Mouse (Mus musculus): ENCODE measurements around the gene Esyt3. TPM values are rescaled to one million over a fixed set of nuclear protein-coding genes. Genes with fewer than 3 reads are reported as not detected.

Gene Esyt3
- polyA plus RNA-seq, 1 experiment from 2014 or later = 0.58 TPM

DNA sequence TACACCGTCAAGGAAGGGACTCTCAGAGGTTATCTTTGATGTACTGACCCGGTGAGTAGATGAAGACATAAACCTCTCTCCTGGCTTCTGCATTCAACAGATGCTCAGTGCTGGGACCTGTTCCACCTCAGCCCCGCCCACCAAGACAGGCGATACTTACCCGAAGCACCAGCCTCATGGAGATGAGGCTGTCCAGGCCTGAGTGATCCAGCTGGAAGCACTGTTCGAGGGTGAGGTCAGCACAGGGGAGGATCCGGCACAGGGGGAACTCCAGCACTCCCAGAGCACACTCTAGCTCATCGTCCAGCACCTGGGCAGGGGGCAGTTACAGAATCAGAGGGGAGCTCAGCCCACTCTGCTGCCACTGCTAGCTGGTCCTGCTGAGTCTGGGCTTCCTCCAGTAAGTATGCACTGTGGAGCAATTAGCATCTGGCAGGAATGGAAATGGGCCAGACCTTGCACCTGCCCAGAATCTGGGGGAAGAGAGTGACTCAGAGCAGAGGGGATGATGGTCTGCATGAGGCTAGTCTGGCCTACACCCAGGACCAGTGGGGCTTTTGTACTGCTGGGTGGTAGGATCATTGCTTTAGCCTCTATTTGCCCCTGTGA is 38.9 kb downstream of the Esyt3 start:
- peaks cover 7% of the 10 kb centered on the region; the same call in 1 of the 2 replicates for H3K4me1 ChIP-seq (ENCODE audit: control insufficient read depth, insufficient read depth, low read length)
- H3K9me3 ChIP-seq (ENCODE audit: control insufficient read depth, low read depth, low read length) = no peaks in the 10 kb centered on the region
- WGBS = 50% methylated on average over 8 of the region's 8 CpGs
- no peaks in the 10 kb centered on the region for H3K27me3 ChIP-seq (ENCODE audit: control insufficient read depth, insufficient read depth, low read length)
- no peak overlapping the region for H3K4me3 ChIP-seq (ENCODE audit: low read depth, low read length)
- H3K27ac ChIP-seq (ENCODE audit: low read length) = no peak overlapping the region; the same call in 1 of the 2 replicates
- no peaks in the 10 kb centered on the region for H3K36me3 ChIP-seq (ENCODE audit: control insufficient read depth, insufficient read depth, low read length)
- no peak overlapping the region for H3K9ac ChIP-seq (replicated peaks; ENCODE audit: low read depth, low read length)
- 0 out of 2 replicates have a peak, but pooled peaks have one; percentile 34 for ATAC-seq (ENCODE audit: insufficient number of reproducible peaks, insufficient read depth, low FRiP score, low read depth)
- no peak overlapping the region for H3K4me2 ChIP-seq (replicated peaks; ENCODE audit: low read depth, low read length)

DNA sequence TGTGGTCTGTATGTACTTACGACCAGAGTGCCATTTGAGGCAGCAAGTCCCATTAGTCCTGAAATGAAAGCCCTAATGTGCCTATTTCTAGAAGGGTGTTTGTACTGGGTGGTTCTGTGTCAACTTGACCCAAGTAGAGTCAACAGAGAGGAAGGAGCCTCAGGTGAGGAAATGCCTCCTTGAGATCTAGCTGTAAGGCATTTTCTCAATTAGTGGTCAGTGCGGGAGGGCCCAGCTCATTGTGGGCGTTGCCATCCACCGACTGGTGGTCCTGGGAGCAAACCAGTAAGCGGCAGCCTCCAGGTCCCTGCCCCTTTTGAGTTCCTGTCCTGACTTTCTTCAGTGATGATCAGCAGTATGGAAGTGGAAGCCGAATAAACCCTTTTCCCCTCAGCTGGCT is 52.1 kb downstream of the Esyt3 start:
- Histone ChIP-seq H3K9me3 (ENCODE audit: control insufficient read depth, low read depth, low read length) (no peaks in the 10 kb centered on the region), H3K36me3 (ENCODE audit: control insufficient read depth, insufficient read depth, low read length) (peaks cover 8% of the 10 kb centered on the region; the same call in 1 of the 2 replicates), H3K4me2 (replicated peaks; ENCODE audit: low read depth, low read length) (no peak overlapping the region), H3K27me3 (ENCODE audit: control insufficient read depth, insufficient read depth, low read length) (no peaks in the 10 kb centered on the region), H3K27ac (ENCODE audit: low read length) (no peak overlapping the region), H3K9ac (replicated peaks; ENCODE audit: low read depth, low read length) (no peak overlapping the region), H3K4me1 (ENCODE audit: control insufficient read depth, insufficient read depth, low read length) (no peaks in the 10 kb centered on the region), H3K4me3 (ENCODE audit: low read depth, low read length) (no peak overlapping the region)
- 69% methylated on average over 6 of the region's 6 CpGs for WGBS
- no peak for ATAC-seq (ENCODE audit: insufficient number of reproducible peaks, insufficient read depth, low FRiP score, low read depth)

DNA sequence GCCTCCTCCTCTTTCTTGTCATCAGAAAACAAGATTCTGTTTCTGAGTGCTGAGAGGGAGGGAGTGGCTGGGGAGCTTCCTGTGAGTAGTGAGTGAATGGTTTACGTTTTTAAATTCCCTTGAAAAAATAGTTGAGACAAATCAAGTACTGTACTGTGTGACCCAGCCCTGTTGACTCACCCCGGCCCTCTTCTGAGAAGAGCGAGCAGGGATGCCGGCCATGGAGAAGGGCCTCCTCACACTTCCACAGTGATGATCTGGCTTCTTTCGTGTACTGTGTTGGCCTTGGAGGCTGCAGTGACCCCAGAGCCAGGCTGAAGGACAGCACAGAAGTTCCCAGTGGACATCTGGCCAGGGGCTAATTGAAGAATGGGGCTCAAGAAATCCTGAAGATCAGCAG is 54.1 kb downstream of the Esyt3 start:
- peaks cover 2% of the 10 kb centered on the region; the same call in 1 of the 2 replicates for H3K36me3 ChIP-seq (ENCODE audit: control insufficient read depth, insufficient read depth, low read length)
- H3K9ac ChIP-seq (replicated peaks; ENCODE audit: low read depth, low read length) = no peak overlapping the region
- WGBS = 81% methylated on average over 5 of the region's 5 CpGs
- H3K27me3 ChIP-seq (ENCODE audit: control insufficient read depth, insufficient read depth, low read length) = no peaks in the 10 kb centered on the region
- ATAC-seq (ENCODE audit: insufficient number of reproducible peaks, insufficient read depth, low FRiP score, low read depth) = no peak
- H3K27ac ChIP-seq (ENCODE audit: low read length) = no peak overlapping the region
- H3K9me3 ChIP-seq (ENCODE audit: control insufficient read depth, low read depth, low read length) = no peaks in the 10 kb centered on the region
- no peak overlapping the region for H3K4me2 ChIP-seq (replicated peaks; ENCODE audit: low read depth, low read length)
- H3K4me1 ChIP-seq (ENCODE audit: control insufficient read depth, insufficient read depth, low read length) = no peaks in the 10 kb centered on the region
- no peak overlapping the region for H3K4me3 ChIP-seq (ENCODE audit: low read depth, low read length)

Other genes with a start within 250 kb of the Esyt3 start
- gene Pik3cb, start 217.9 kb downstream of the Esyt3 start, polyA plus RNA-seq (2014; fragmentation: Nextera tagmentation; extraction: Ambion mirVana) = 1.2 and 1.7 TPM in 2 replicates
- gene Faiml, start 121.3 kb downstream of the Esyt3 start, polyA plus RNA-seq (2014; fragmentation: Nextera tagmentation; extraction: Ambion mirVana) = not detected in 2 replicates
- 32.4 and 37.9 TPM in 2 replicates for gene Cep70, start 115.2 kb downstream of the Esyt3 start, polyA plus RNA-seq (2014; fragmentation: Nextera tagmentation; extraction: Ambion mirVana)
- gene Mras, start 78.8 kb upstream of the Esyt3 start, polyA plus RNA-seq (2014; fragmentation: Nextera tagmentation; extraction: Ambion mirVana) = 8.3 and 11.8 TPM in 2 replicates
- not detected in 2 replicates for gene Nme9, start 92.9 kb upstream of the Esyt3 start, polyA plus RNA-seq (2014; fragmentation: Nextera tagmentation; extraction: Ambion mirVana)
- gene Armc8, start 210.3 kb upstream of the Esyt3 start, polyA plus RNA-seq (2014; fragmentation: Nextera tagmentation; extraction: Ambion mirVana) = 32.3 and 32.4 TPM in 2 replicates
- 24.5 and 26.1 TPM in 2 replicates for gene Dbr1, start 217.2 kb upstream of the Esyt3 start, polyA plus RNA-seq (2014; fragmentation: Nextera tagmentation; extraction: Ambion mirVana)

Measured in stomach, embryonic 14.5 days (tissue).